Mouse (Mus musculus) C2C12 (cell line): ENCODE results near the gene Ppp6r3.

ENCODE experiments used
- CEBPB ChIP-seq: IDR thresholded peaks from one replicate; pipeline ENCODE4 v1.6.1; 2011; ENCODE audit warnings: low read depth, mild to moderate bottlenecking, control low read depth, moderate library complexity
- CTCF ChIP-seq: IDR thresholded peaks from one replicate; pipeline ENCODE4 v1.5.1; 2011; ENCODE audit not compliant: control insufficient read depth, insufficient read depth, insufficient read length
- FOSL1 ChIP-seq: IDR thresholded peaks from one replicate; pipeline ENCODE4 v1.8.0; 2011; ENCODE audit warnings: mild to moderate bottlenecking, low read length; ENCODE audit not compliant: poor library complexity, insufficient read depth, severe bottlenecking
- MAX ChIP-seq: IDR thresholded peaks from one replicate; pipeline ENCODE4 v1.6.1; 2011; ENCODE audit warnings: mild to moderate bottlenecking, control low read depth
- MYOD1 ChIP-seq: IDR thresholded peaks from one replicate; pipeline ENCODE4 v1.6.1; 2011; ENCODE audit warnings: low read depth; ENCODE audit not compliant: control insufficient read depth, insufficient read length
- MYOG ChIP-seq: IDR thresholded peaks from one replicate; pipeline ENCODE4 v1.6.1; 2011; ENCODE audit not compliant: control insufficient read depth, insufficient read length; ENCODE audit errors: extremely low read depth
- USF1 ChIP-seq: IDR thresholded peaks from one replicate; pipeline ENCODE4 v1.6.1; 2011; ENCODE audit warnings: low read depth, mild to moderate bottlenecking, control low read depth, moderate library complexity

GRCm38 (mm10) chr19:3447348-3447747 lies 128.2 kb downstream of the Ppp6r3 start:
- TF ChIP-seq CTCF (no peak), CEBPB (no peak), MYOD1 (no peak), USF1 (no peak), FOSL1 (no peak), MYOG (no peak), MAX (no peak)
